Mouse (Mus musculus): ENCODE data around the gene Triml1.

The Triml1 gene

DNA sequence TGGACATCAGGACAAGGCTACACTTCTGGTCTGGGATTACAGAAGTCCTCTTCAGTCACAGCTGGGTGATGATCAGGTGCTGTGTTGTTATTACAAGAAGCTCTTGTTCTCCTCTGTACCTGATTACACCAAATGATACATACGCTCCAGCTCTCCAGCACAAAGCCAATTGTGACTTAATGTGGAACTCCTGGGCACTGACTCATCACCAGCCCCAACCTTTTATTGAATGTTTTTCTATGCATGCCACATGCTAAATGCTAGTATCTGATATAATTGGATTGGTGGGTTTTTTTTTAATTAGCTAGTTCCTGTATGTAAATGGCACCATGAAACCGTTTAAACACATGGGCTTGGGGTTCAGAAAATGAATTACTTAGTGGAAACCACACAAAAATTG is at the start of gene Triml1:
Triml1 (minus strand) TSS at position 101 of the 400 bp plus-strand sequence.
- in situ Hi-C loops (cut with MboI, MseI), result no loop called here

DNA sequence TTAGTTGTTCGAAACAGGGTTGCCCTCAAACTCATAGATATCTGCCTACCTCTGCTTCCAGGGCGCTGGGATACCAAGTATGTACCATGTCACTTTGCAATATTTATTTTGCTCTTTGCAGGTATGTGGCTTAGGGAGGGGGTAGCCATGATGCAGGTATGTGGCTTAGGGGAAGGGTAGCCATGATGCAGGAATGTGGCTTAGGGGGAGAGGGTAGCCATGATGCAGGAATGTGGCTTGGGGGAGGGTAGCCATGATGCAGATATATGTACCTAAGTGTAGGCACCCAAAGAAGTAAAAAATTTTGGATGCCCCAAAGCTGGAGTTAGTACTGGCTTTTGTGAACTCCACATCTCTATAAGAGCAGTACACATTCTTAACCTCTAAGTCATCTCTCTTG is 41.0 kb upstream of the Triml1 start:
- in situ Hi-C loops (cut with MboI, MseI), result loop anchor here (10.0 kb wide), 2 partner anchors 407 to 1843 kb away; no protein-coding TSS in a partner anchor

DNA sequence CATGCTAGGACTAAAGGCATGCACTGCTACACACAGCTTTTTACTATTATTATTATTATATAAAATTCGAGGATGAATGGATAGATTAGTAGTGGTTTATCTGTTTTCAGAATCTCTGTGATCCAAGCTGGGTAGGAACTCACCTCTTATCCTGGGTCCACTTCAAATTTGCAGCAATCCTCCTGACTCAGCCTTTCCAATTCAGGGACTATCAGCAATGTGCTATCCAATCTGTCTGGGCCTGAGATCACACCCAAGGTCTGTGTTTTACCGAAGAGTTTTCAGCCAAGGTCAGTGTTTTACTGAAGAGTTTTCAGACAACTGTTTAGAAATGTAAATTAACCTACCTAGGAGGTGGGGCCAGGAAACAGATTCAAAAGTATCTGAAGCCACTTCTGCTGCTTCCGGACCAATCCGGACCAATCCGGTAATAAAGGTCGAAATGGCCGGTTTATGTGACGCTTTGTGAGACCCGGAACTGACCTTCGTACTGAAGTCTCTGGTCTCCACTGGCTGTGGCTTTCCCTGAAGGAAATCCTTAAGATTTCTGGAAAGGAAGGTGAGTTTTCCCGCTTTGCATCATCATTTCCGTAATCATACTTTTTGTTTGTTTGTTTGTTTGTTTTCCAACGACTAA is 38.9 kb upstream of the Triml1 start, which contains the start of gene Triml2:
Triml2 (plus strand) TSS at position 488 of the 637 bp plus-strand sequence.
- in situ Hi-C loops (cut with MboI, MseI), result loop anchor here (10.0 kb wide), 2 partner anchors 405 to 1845 kb away; no protein-coding TSS in a partner anchor

DNA sequence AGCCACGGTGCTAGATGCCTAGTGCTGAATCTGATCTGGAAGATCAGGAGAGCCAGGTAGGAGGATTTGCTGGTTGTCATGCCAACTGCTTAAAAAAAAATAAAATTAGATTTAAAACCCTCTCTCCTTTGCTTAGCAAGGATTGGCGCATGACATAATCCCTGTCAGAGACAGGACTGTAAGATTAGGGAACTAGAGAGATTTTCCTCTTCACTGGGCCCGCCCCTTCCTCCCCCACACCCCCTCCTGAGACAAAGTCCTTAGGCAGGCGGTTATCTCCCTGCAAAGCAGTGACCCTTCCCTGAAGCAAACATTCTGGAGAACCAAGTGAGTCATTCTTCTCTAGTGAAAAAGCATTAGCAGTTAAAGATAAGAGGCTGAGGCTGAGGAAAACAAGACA is 37.9 kb upstream of the Triml1 start:
- in situ Hi-C loops (cut with MboI, MseI), result loop anchor here (10.0 kb wide), 1 partner anchor 356 kb away; no protein-coding TSS in a partner anchor

DNA sequence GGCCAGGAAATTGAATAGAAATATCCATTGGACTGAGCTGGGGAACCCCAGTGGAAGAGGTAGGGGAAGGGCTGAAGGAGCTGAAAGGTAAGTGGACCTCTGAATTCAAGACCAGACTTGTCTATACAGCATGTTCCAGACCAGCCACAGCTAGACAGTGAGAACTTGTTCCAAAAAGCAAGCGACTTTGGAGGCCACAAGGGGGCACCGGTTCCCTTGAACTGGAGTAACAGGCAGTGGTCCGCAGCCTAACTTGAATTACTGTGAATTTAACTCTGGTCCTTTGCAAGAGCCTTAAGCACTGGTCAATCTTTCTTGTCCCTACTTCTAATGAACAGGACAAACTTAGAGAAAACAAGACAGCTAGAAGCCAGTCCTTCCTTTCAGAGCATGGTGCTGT is 37.0 kb upstream of the Triml1 start:
- in situ Hi-C loops (cut with MboI, MseI), result loop anchor here (10.0 kb wide), 1 partner anchor 357 kb away; no protein-coding TSS in a partner anchor

DNA sequence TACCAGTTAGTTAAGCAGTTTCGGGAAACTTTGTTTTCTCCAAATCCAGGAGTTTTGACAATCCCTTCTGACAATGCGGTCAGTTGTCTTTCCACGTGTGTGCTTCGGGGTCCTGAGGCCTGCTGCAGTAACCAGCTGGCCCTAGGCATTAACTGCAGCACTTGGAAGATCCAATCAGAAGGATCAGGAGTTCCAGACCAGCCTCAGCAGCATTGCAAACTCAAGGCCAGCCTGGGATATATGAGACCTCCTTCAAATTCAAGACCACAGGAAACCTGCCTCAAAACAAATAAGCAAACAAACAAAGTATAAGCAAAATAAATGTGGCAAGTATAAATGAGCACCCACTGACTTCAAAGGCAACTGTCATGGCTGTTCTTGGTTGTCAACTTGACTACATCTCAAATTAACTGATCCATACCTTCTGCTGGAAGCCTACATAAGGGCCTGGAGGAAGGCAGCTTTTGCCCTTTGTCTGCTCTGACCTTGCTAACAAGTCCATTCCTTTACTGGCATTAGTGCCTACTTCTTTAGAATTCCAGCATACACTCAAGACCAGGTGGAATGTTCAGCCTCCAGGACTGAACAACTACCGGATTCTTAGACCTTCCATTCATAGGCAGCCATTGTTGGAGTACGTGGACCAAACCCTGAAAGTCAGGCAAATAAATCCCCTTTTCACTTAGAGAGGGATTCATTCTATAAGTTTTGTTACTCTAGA is 35.6 kb upstream of the Triml1 start:
- in situ Hi-C loops (cut with MboI, MseI), result loop anchor here (10.0 kb wide), 1 partner anchor 358 kb away; no protein-coding TSS in a partner anchor

DNA sequence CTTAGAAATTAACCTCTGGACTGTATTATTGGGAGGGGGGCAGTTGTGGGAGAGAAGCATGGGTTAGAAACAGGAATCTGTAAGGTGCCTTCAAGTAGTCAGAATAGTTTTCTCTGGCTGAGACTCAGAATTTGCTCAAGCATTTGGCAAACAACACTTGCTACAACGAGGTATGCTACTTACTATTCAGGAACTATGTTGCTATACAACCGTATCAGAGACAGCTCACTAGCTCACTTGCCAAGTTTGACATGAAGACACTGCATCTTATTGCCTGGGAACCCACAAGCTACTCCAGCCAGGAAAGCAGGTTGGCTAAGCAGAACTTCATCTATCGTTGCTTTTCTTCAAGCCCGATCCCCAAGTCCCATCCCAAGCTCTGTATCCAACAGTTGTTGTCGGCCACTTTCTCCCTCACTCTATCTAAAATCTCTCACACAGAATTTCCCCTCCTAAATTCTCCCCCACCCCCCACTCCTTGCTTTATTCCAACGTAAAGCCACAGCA is 28.0 kb upstream of the Triml1 start:
- in situ Hi-C loops (cut with MboI, MseI), result no loop called here

DNA sequence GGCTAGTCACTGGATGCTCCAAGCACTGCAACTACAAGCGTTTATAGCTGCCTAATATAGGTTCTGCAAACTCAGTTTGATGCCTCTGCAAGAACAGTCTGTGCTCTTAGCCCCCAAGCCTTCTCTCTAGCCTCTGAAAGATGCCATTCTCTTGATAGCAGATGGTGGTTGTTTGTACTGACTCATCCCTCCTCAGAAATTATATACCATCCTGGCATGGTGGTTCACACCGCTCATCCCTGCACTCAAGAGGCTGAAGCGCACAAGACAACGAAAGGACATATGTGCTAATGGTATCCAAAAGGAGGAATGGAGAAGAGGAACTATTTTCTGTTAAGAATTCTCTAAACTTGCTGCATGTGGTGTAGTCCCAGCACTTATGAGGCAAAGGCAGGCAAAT is 26.8 kb upstream of the Triml1 start:
- in situ Hi-C loops (cut with MboI, MseI), result no loop called here

DNA sequence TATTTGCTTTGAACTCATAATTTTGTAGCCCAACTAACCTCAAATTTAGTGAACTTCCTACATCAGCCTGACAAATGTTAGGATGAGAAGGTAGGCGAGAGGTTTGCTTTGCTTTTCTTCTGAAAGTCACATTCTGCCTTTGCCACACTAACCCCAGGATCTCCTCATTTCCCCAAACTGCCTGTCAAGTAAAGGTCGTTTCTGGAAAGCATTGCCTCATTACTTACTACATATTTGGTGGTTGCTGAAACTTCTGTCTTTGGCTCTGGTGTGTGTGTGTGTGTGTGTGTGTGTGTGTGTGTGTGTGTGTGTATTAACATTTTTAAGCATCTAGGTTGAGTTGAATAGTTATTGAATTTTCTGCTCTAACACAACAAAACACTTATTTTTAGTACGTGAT is 23.2 kb upstream of the Triml1 start:
- in situ Hi-C loops (cut with MboI, MseI), result no loop called here

DNA sequence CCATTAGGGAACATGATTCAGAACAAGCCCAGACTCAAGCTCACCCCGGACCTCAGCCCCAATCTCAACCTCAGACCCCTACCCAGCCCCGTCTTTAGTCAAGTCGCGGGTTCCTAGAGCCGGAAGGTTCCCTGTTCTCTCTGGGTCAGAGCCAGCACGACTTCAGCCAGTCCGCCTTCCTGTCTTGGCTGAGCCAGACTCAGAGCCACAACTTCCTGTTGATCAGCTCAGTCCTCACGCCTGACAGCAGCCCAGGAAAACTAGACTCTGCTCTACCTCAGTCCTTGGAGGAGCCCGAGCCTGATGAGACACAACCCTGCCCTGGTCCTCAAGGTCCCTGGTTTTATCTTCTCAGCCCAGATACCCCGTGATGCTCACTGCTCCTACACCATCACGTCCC is 22.0 kb upstream of the Triml1 start:
- in situ Hi-C loops (cut with MboI, MseI), result no loop called here

DNA sequence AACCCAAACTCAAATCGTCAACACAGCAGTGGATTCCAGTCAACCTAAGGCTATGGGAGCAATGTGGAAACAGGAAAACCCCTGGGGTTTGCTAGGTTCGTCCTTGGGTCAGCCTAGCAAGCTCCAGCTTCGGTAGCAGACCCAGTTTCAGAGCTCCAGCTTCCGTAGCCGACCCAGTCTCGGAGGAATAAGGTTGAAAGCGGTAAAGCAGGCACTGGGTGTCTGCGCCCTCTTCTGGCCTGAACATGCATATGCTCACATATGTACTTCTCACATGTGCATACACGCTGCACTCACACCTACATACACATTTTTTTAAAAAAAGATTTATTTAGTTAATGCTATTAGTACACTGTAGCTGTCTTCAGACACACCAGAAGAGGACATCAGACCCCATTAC is 8.0 kb upstream of the Triml1 start:
- in situ Hi-C loops (cut with MboI, MseI), result no loop called here

DNA sequence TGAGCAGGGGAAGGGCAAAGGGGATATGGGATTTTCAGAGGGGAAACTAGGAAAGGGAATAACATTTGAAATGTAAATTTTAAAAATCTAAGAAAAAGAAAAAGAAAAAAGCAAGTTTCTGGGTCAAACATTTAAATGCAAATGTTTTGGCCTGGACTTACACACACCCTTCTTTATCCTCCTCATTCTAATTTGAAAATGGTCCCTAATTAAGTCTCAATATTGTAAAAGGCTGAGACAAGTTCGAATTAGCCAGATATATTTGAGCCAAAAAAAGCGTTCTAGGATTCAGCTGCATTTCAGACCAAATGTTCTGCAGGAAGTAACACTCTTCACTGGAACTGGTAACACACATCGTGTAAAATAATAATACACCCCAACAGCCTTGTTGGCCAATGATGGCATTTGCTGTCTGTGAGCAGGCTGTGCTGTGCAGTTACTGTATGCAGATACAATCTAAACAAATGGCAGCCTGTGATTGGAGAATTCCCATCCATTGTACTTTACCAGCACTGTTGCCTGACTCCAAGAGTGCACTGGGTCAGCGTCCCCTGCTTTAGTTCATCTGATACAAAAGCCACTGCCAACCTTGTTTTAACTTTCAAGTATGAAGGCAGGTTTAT is 30.0 kb downstream of the Triml1 start:
- in situ Hi-C loops (cut with MboI, MseI), result no loop called here
